Mouse (Mus musculus) bone marrow macrophage, adult 2 months (primary cell): ENCODE measurements at regions not wholly inside any gene's neighbourhood (a gene's known extent, or its start where the extent isn't known, plus 50 kb on each side); places are given as distances from the start of the nearest gene placed in this dataset.

Source experiments
- H3K27ac ChIP-seq: 2 replicates; pipeline ENCODE4 v1.5.1; 2012; ENCODE audit warnings: low read depth, low read length; ENCODE audit not compliant: insufficient read depth
- H3K4me1 ChIP-seq: 2 replicates; pipeline ENCODE4 v1.6.1; 2012; ENCODE audit warnings: low read length; ENCODE audit not compliant: control insufficient read depth, insufficient read depth
- H3K4me3 ChIP-seq: 2 replicates; pipeline ENCODE4 v1.5.1; 2012; ENCODE audit warnings: mild to moderate bottlenecking, low read length, moderate library complexity; ENCODE audit not compliant: insufficient read depth
- CTCF ChIP-seq: IDR thresholded peaks from 2 replicates; pipeline ENCODE4 v1.5.1; 2012; ENCODE audit warnings: low read depth, mild to moderate bottlenecking, low read length, moderate library complexity
- POLR2A ChIP-seq: IDR thresholded peaks from 2 replicates; pipeline ENCODE4 v1.6.1; 2012; ENCODE audit warnings: mild to moderate bottlenecking, low read depth, low read length, borderline replicate concordance

- no peak overlapping the region for H3K4me3 ChIP-seq
- no peak overlapping the region for H3K27ac ChIP-seq
- H3K4me1 ChIP-seq, result no peaks in the 10 kb centered on the region
- TF ChIP-seq POLR2A (no peak), CTCF (no peak)
Observed at GRCm38 (mm10) chr4:56598398-56598797, 141.5 kb upstream of the Gm26657 start.

- Histone ChIP-seq H3K4me1 (no peaks in the 10 kb centered on the region), H3K4me3 (no peak overlapping the region), H3K27ac (no peak overlapping the region)
- TF ChIP-seq CTCF (no peak), POLR2A (no peak)
Observed at GRCm38 (mm10) chr4:56597931-56598330, 141.9 kb upstream of the Gm26657 start.

- TF ChIP-seq POLR2A, result no peak
- TF ChIP-seq CTCF, result no peak
- Histone ChIP-seq H3K4me1 (no peaks in the 10 kb centered on the region), H3K4me3 (no peak overlapping the region), H3K27ac (no peak overlapping the region)
Observed at GRCm38 (mm10) chr4:56582405-56582804, 157.5 kb upstream of the Gm26657 start.

- no peak for TF ChIP-seq POLR2A
- H3K4me3 ChIP-seq, result no peak overlapping the region
- H3K27ac ChIP-seq, result no peak overlapping the region
- no peaks in the 10 kb centered on the region for H3K4me1 ChIP-seq
Observed at GRCm38 (mm10) chr4:56576837-56577548, 162.9 kb upstream of the Gm26657 start.

GRCm38 (mm10) chr4:56552126-56552525 is 187.7 kb upstream of the Gm26657 start:
- H3K4me1 ChIP-seq, result no peaks in the 10 kb centered on the region
- no peak overlapping the region for H3K27ac ChIP-seq
- no peak overlapping the region for H3K4me3 ChIP-seq
- no peak for TF ChIP-seq CTCF
- no peak for TF ChIP-seq POLR2A

GRCm38 (mm10) chr4:56533344-56533985 is 206.4 kb upstream of the Gm26657 start:
- Histone ChIP-seq H3K4me1 (no peaks in the 10 kb centered on the region), H3K4me3 (no peak overlapping the region), H3K27ac (no peak overlapping the region)
- no peak for TF ChIP-seq POLR2A
- TF ChIP-seq CTCF, result no peak

GRCm38 (mm10) chr4:56532921-56533320 is 206.9 kb upstream of the Gm26657 start:
- Histone ChIP-seq H3K4me3 (no peak overlapping the region), H3K4me1 (no peaks in the 10 kb centered on the region), H3K27ac (no peak overlapping the region)
- TF ChIP-seq POLR2A (no peak), CTCF (no peak)

GRCm38 (mm10) chr4:56528571-56528970 is 211.3 kb upstream of the Gm26657 start:
- Histone ChIP-seq H3K4me1 (no peaks in the 10 kb centered on the region), H3K4me3 (no peak overlapping the region), H3K27ac (no peak overlapping the region)
- no peak for TF ChIP-seq CTCF
- no peak for TF ChIP-seq POLR2A

GRCm38 (mm10) chr4:56524430-56524985 is 215.4 kb upstream of the Gm26657 start:
- TF ChIP-seq CTCF, result no peak
- no peak for TF ChIP-seq POLR2A
- Histone ChIP-seq H3K4me3 (no peak overlapping the region), H3K27ac (no peak overlapping the region), H3K4me1 (no peaks in the 10 kb centered on the region)

GRCm38 (mm10) chr4:56507770-56508169 is 232.1 kb upstream of the Gm26657 start:
- Histone ChIP-seq H3K4me3 (no peak overlapping the region), H3K4me1 (no peaks in the 10 kb centered on the region), H3K27ac (no peak overlapping the region)
- TF ChIP-seq POLR2A (no peak), CTCF (no peak)
